Mouse (Mus musculus) A20 (cell line): ENCODE data around the gene Pik3c2a.
A peak's percentile ranks its signal among the peaks of the same experiment; 100 is the strongest.

Experiments
- DNase-seq: peaks from one replicate; pipeline ENCODE4 v3.0.0-alpha.2; 2011; ENCODE audit warnings: low read depth, low spot score

The Pik3c2a gene

GRCm38 (mm10) chr7:116298389-116298788 lies 144.9 kb downstream of the Pik3c2a start:
- DNase-seq: no peak

GRCm38 (mm10) chr7:116294961-116295360 lies 148.3 kb downstream of the Pik3c2a start:
- DNase-seq: peak; percentile 66

- DNase-seq: no peak
Measured at GRCm38 (mm10) chr7:116292377-116292776, 150.9 kb downstream of the Pik3c2a start.

- no peak for DNase-seq
Measured at GRCm38 (mm10) chr7:116290559-116290958, 152.7 kb downstream of the Pik3c2a start.

DNA sequence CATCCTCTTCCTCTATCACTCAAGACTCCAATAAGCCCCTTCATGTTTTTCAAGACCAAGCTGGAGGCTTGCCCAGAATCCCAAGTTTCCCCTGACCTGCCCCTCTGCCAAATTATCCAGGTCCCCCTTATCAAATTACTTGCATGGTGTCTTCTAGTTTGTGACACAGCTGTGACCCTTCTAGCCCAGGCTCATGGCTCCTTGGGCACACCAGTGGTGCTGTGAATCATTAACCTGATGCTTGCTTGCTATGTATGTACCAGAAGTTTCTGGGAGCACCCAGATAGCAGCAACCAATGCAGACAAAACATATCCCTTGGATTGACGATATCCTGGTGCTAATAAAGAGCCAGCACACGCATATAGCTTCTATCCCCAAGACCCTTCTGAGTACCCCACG lies 154.3 kb downstream of the Pik3c2a start:
- no peak for DNase-seq

DNA sequence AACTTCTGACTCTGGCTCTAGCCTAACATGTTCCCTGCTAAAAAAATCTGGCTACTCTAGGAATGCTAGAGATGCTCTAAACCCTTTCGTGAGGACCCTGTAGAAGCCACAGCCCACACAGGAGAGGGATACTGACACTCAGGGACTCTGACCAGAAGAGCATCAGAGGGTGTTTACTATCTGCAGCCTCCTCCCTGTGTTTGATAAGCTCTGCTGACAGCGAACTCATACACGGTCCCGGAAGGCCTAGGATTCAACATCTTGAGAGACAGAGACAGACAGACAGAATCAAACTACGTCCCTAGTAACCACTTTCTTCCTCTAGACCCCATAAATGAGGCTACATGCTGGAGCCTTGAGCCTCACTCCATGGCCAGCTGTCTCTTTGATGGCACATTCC lies 155.3 kb downstream of the Pik3c2a start:
- no peak for DNase-seq
